In the genomic region with DNA sequence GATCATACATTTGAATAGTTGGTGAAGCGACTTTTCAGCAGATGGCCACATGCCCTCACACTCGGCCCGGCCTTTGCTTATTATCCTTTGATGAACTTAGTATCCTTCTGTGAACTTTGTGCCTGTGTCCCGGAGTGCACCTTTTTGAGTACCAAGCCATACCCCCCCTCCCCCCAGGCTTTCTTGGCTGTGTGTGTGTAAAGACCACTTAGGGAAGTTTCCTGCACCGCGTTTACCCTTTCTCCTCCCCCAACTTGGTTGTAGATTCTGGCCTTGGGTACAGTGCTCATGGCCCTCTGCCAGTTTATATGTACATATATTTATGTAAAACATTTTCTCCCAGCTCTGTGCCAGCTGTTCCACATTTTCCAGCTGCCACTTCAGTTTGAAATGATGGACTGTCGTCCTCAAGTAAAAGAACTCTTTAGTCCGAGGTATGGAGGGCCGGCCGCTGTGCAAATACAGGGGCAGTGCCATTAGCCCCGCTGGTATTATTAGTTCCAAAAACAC, we compare ENCODE assay signal across 8 mouse cellular contexts. TPM values are rescaled to one million over a fixed set of nuclear protein-coding genes. Genes with fewer than 3 reads are reported as not detected.
DNase-seq lines count a peak whose midpoint lies in the region; ATAC-seq and TF ChIP-seq lines count a peak whose summit lies in the region.

No protein-coding gene starts in this region.

- no peaks in the 10 kb centered on the region for H3K27me3 ChIP-seq in kidney, embryonic 15.5 days
- no peaks in the 10 kb centered on the region for H3K27me3 ChIP-seq in embryonic facial prominence, embryonic 15.5 days
- no peaks in the 10 kb centered on the region for H3K27me3 ChIP-seq in kidney, postnatal 0 days (ENCODE audit: insufficient read depth, low read length)
- H3K27me3 ChIP-seq in midbrain, embryonic 15.5 days (replicated peaks): peaks cover 10% of the 10 kb centered on the region; the same call in 1 of the 2 replicates

- ATAC-seq in kidney, embryonic 15.5 days (replicated peaks; ENCODE audit: low FRiP score): no peak
- ATAC-seq in embryonic facial prominence, embryonic 15.5 days (ENCODE audit: insufficient number of reproducible peaks, low FRiP score, low TSS enrichment, low read depth): no peak
- no peak for ATAC-seq in kidney, postnatal 0 days (replicated peaks; ENCODE audit: low FRiP score, low read depth)
- ATAC-seq in midbrain, embryonic 15.5 days (replicated peaks): no peak
- ATAC-seq in activated CD4-positive, CD25-positive, alpha-beta regulatory T cell, adult 4 months: no peak

- DNase-seq in kidney, adult 18-20 months: no peak
- DNase-seq in kidney, postnatal 0 days (ENCODE audit: low spot score): peak; percentile 35
- DNase-seq in cerebellum, adult 11-12 months: no peak
- DNase-seq in layer of hippocampus, adult 18-20 months (ENCODE audit: low spot score in 2 of 2): no peak

- H3K36me3 ChIP-seq in kidney, embryonic 15.5 days: no peaks in the 10 kb centered on the region
- H3K36me3 ChIP-seq in embryonic facial prominence, embryonic 15.5 days: no peaks in the 10 kb centered on the region
- H3K36me3 ChIP-seq in kidney, postnatal 0 days (ENCODE audit: insufficient read depth, low read length): no peaks in the 10 kb centered on the region
- H3K36me3 ChIP-seq in midbrain, embryonic 15.5 days (replicated peaks): no peaks in the 10 kb centered on the region

- peak overlapping the region; percentile 93 for H3K9ac ChIP-seq in kidney, embryonic 15.5 days
- H3K9ac ChIP-seq in embryonic facial prominence, embryonic 15.5 days: peak overlapping the region; percentile 91
- H3K9ac ChIP-seq in kidney, postnatal 0 days (ENCODE audit: low read depth, low read length): peak overlapping the region; percentile 79; the same call in 1 of the 2 replicates
- H3K9ac ChIP-seq in midbrain, embryonic 15.5 days: peak overlapping the region; percentile 47; the same call in 1 of the 2 replicates

- H3K4me2 ChIP-seq in kidney, embryonic 15.5 days: peak overlapping the region; percentile 78
- H3K4me2 ChIP-seq in embryonic facial prominence, embryonic 15.5 days (replicated peaks): peak overlapping the region; percentile 61
- peak overlapping the region; percentile 72 for H3K4me2 ChIP-seq in kidney, postnatal 0 days (ENCODE audit: low read length)
- peak overlapping the region; percentile 90 for H3K4me2 ChIP-seq in midbrain, embryonic 15.5 days

- no peaks in the 10 kb centered on the region for H3K9me3 ChIP-seq in kidney, embryonic 15.5 days (replicated peaks)
- H3K9me3 ChIP-seq in embryonic facial prominence, embryonic 15.5 days (replicated peaks): no peaks in the 10 kb centered on the region
- H3K9me3 ChIP-seq in kidney, postnatal 0 days (replicated peaks; ENCODE audit: low read length): no peaks in the 10 kb centered on the region
- no peaks in the 10 kb centered on the region for H3K9me3 ChIP-seq in midbrain, embryonic 15.5 days

- H3K27ac ChIP-seq in kidney, embryonic 15.5 days: peak overlapping the region; percentile 98
- H3K27ac ChIP-seq in embryonic facial prominence, embryonic 15.5 days (replicated peaks): peak overlapping the region; percentile 98
- H3K27ac ChIP-seq in kidney, postnatal 0 days: no peak overlapping the region
- H3K27ac ChIP-seq in midbrain, embryonic 15.5 days: peak overlapping the region; percentile 70; the same call in 1 of the 2 replicates

- TF ChIP-seq CTCF in kidney, postnatal 0 days (IDR thresholded peaks at IDR 0.05; ENCODE audit: low read depth): no peak

- H3K4me3 ChIP-seq in kidney, embryonic 15.5 days (replicated peaks): peak overlapping the region; percentile 87
- H3K4me3 ChIP-seq in embryonic facial prominence, embryonic 15.5 days (replicated peaks): peak overlapping the region; percentile 78
- peak overlapping the region; percentile 66 for H3K4me3 ChIP-seq in kidney, postnatal 0 days (replicated peaks; ENCODE audit: low read depth, low read length)
- H3K4me3 ChIP-seq in midbrain, embryonic 15.5 days: peak overlapping the region; percentile 63

- H3K4me1 ChIP-seq in kidney, embryonic 15.5 days: peaks cover 45% of the 10 kb centered on the region
- peaks cover 34% of the 10 kb centered on the region for H3K4me1 ChIP-seq in embryonic facial prominence, embryonic 15.5 days
- H3K4me1 ChIP-seq in kidney, postnatal 0 days (replicated peaks; ENCODE audit: insufficient read depth, low read length): 0 out of 2 replicates have a peak, but pooled peaks cover 2% of the 10 kb centered on the region
- peaks cover 37% of the 10 kb centered on the region for H3K4me1 ChIP-seq in midbrain, embryonic 15.5 days

- WGBS in kidney, embryonic 15.5 days: 2% methylated on average over 11 of the region's 11 CpGs
- 1% methylated on average over 11 of the region's 11 CpGs for WGBS in embryonic facial prominence, embryonic 15.5 days
- WGBS in kidney, postnatal 0 days: 8% methylated on average over 11 of the region's 11 CpGs
- 1% methylated on average over 11 of the region's 11 CpGs for WGBS in midbrain, embryonic 15.5 days

RNA-seq across cellular contexts. Expression of a gene that starts 1.8 kb away (rescaled TPM):
- polyA plus RNA-seq in kidney, embryonic 15.5 days (2015; fragmentation: Nextera tagmentation; extraction: Ambion mirVana): 13.2 and 13.7 TPM in 2 replicates
- 23.1 and 24.7 TPM in 2 replicates for polyA plus RNA-seq in embryonic facial prominence, embryonic 15.5 days (2015; fragmentation: Nextera tagmentation; extraction: Ambion mirVana)
- polyA plus RNA-seq in kidney, postnatal 0 days (2015; fragmentation: Nextera tagmentation; extraction: Ambion mirVana): 7.1 and 7.7 TPM in 2 replicates
- 7.7 and 8.4 TPM in 2 replicates for polyA plus RNA-seq in midbrain, embryonic 15.5 days (2015; fragmentation: Nextera tagmentation; extraction: Ambion mirVana)
- total RNA-seq in layer of hippocampus, adult 18-20 months (2021): 1 to 10 TPM; 8.4 to 9.3 TPM
- polyA plus RNA-seq in activated CD4-positive, CD25-positive, alpha-beta regulatory T cell, adult 4 months (2017; shearing (Covaris generic)): not detected
